Mouse (Mus musculus): Measurements from ENCODE around the gene Chtf18. TPM values are rescaled to one million over a fixed set of nuclear protein-coding genes. Genes with fewer than 3 reads are reported as not detected.
A peak's percentile ranks its signal among the peaks of the same experiment; 100 is the strongest.

The Chtf18 gene
- polyA plus RNA-seq, 1 experiment from 2014 or later: 14.8 TPM

- Histone ChIP-seq H3K27me3 (no peaks in the 10 kb centered on the region), H3K4me2 (replicated peaks) (no peak overlapping the region), H3K27ac (replicated peaks) (no peak overlapping the region), H3K9ac (replicated peaks) (no peak overlapping the region), H3K9me3 (no peaks in the 10 kb centered on the region), H3K4me3 (no peak overlapping the region), H3K36me3 (no peaks in the 10 kb centered on the region), H3K4me1 (no peaks in the 10 kb centered on the region)
- WGBS: 54% methylated on average over 1 of the region's 1 CpGs
- no peak for ATAC-seq (replicated peaks)
These were observed 31.0 kb downstream of the Chtf18 start for GRCm38 (mm10) chr17:25696263-25696662.

GRCm38 (mm10) chr17:25688922-25689321 lies 38.3 kb downstream of the Chtf18 start:
- Histone ChIP-seq H3K4me1 (peaks cover 6% of the 10 kb centered on the region; the same call in 1 of the 2 replicates), H3K27ac (replicated peaks) (no peak overlapping the region), H3K4me3 (no peak overlapping the region), H3K9ac (replicated peaks) (no peak overlapping the region), H3K36me3 (no peaks in the 10 kb centered on the region), H3K9me3 (no peaks in the 10 kb centered on the region), H3K4me2 (replicated peaks) (no peak overlapping the region), H3K27me3 (no peaks in the 10 kb centered on the region)
- 61% methylated on average over 4 of the region's 4 CpGs for whole genome bisulfite sequencing
- ATAC-seq (replicated peaks): no peak

GRCm38 (mm10) chr17:25686323-25686722 lies 40.9 kb downstream of the Chtf18 start:
- ATAC-seq (replicated peaks): no peak
- Histone ChIP-seq H3K4me1 (peaks cover 6% of the 10 kb centered on the region; the same call in 1 of the 2 replicates), H3K4me3 (no peak overlapping the region), H3K27me3 (no peaks in the 10 kb centered on the region), H3K9me3 (no peaks in the 10 kb centered on the region), H3K27ac (replicated peaks) (no peak overlapping the region), H3K4me2 (replicated peaks) (no peak overlapping the region), H3K36me3 (no peaks in the 10 kb centered on the region), H3K9ac (replicated peaks) (no peak overlapping the region)
- 50% methylated on average over 7 of the region's 7 CpGs for WGBS

- Histone ChIP-seq H3K27ac (replicated peaks) (no peak overlapping the region), H3K9me3 (no peaks in the 10 kb centered on the region), H3K4me3 (no peak overlapping the region), H3K4me2 (replicated peaks) (no peak overlapping the region), H3K27me3 (no peaks in the 10 kb centered on the region), H3K4me1 (peaks cover 20% of the 10 kb centered on the region), H3K36me3 (no peaks in the 10 kb centered on the region), H3K9ac (replicated peaks) (no peak overlapping the region)
- ATAC-seq (replicated peaks): no peak
- WGBS: 82% methylated on average over 4 of the region's 4 CpGs
These were observed 45.6 kb downstream of the Chtf18 start for GRCm38 (mm10) chr17:25681636-25682035.

- no peaks in the 10 kb centered on the region for H3K27me3 ChIP-seq
- no peak overlapping the region for H3K9ac ChIP-seq (replicated peaks)
- H3K4me2 ChIP-seq (replicated peaks): peak overlapping the region; percentile 14; the same call in 1 of the 2 replicates
- peak overlapping the region; percentile 38 for H3K27ac ChIP-seq (replicated peaks)
- peaks cover 20% of the 10 kb centered on the region for H3K4me1 ChIP-seq
- no peak overlapping the region for H3K4me3 ChIP-seq
- whole genome bisulfite sequencing: 3% methylated on average over 5 of the region's 5 CpGs
- H3K36me3 ChIP-seq: no peaks in the 10 kb centered on the region
- no peaks in the 10 kb centered on the region for H3K9me3 ChIP-seq
- peak; percentile 48 for ATAC-seq (replicated peaks)
These were observed 47.4 kb downstream of the Chtf18 start for GRCm38 (mm10) chr17:25679818-25680217.

- Histone ChIP-seq H3K4me3 (no peak overlapping the region), H3K4me2 (replicated peaks) (no peak overlapping the region), H3K27ac (replicated peaks) (no peak overlapping the region), H3K4me1 (peaks cover 20% of the 10 kb centered on the region), H3K9ac (replicated peaks) (no peak overlapping the region), H3K27me3 (no peaks in the 10 kb centered on the region), H3K9me3 (no peaks in the 10 kb centered on the region), H3K36me3 (no peaks in the 10 kb centered on the region)
- ATAC-seq (replicated peaks): no peak
- WGBS: 48% methylated on average over 6 of the region's 6 CpGs
These were observed 49.2 kb downstream of the Chtf18 start for GRCm38 (mm10) chr17:25677969-25678368.

- Histone ChIP-seq H3K9ac (replicated peaks) (no peak overlapping the region), H3K27me3 (no peaks in the 10 kb centered on the region), H3K27ac (replicated peaks) (no peak overlapping the region), H3K4me2 (replicated peaks) (no peak overlapping the region), H3K4me3 (no peak overlapping the region), H3K36me3 (no peaks in the 10 kb centered on the region), H3K9me3 (no peaks in the 10 kb centered on the region), H3K4me1 (peaks cover 5% of the 10 kb centered on the region)
- no peak for ATAC-seq (replicated peaks)
These were observed 54.2 kb downstream of the Chtf18 start for GRCm38 (mm10) chr17:25672982-25673381.

Small RNA genes lying within 50 kb of the gene (microRNA-seq; reads per million reads assigned to microRNA genes)
- not detected for gene Gm25083

Other genes with a start within 250 kb of the Chtf18 start
- gene Sstr5, start 230.1 kb downstream of the Chtf18 start, polyA plus RNA-seq (2015; fragmentation: Nextera tagmentation; extraction: Ambion mirVana): 0.11 and 0.29 TPM in 2 replicates
- 24.0 and 26.9 TPM in 2 replicates for gene Sox8, start 156.7 kb downstream of the Chtf18 start, polyA plus RNA-seq (2015; fragmentation: Nextera tagmentation; extraction: Ambion mirVana)
- gene Lmf1, start 148.3 kb downstream of the Chtf18 start, polyA plus RNA-seq (2015; fragmentation: Nextera tagmentation; extraction: Ambion mirVana): 17.0 and 18.1 TPM in 2 replicates
- 1.6 and 1.7 TPM in 2 replicates for gene Gng13, start 10.2 kb downstream of the Chtf18 start, polyA plus RNA-seq (2015; fragmentation: Nextera tagmentation; extraction: Ambion mirVana)
- gene Rpusd1, start 251 bp upstream of the Chtf18 start, polyA plus RNA-seq (2015; fragmentation: Nextera tagmentation; extraction: Ambion mirVana): 24.2 and 26.3 TPM in 2 replicates
- not detected in 2 replicates for gene Mslnl, start 8.6 kb upstream of the Chtf18 start, polyA plus RNA-seq (2015; fragmentation: Nextera tagmentation; extraction: Ambion mirVana)
- 0.31 and 0.72 TPM in 2 replicates for gene Msln, start 27.0 kb upstream of the Chtf18 start, polyA plus RNA-seq (2015; fragmentation: Nextera tagmentation; extraction: Ambion mirVana)
- 30.9 and 31.2 TPM in 2 replicates for gene Narfl, start 46.4 kb upstream of the Chtf18 start, polyA plus RNA-seq (2015; fragmentation: Nextera tagmentation; extraction: Ambion mirVana)
- 115 and 121 TPM in 2 replicates for gene Haghl, start 58.3 kb upstream of the Chtf18 start, polyA plus RNA-seq (2015; fragmentation: Nextera tagmentation; extraction: Ambion mirVana)
- 0.17 and 0.26 TPM in 2 replicates for gene Ccdc78, start 59.2 kb upstream of the Chtf18 start, polyA plus RNA-seq (2015; fragmentation: Nextera tagmentation; extraction: Ambion mirVana)
- 71.4 and 84.2 TPM in 2 replicates for gene Fam173a, start 65.5 kb upstream of the Chtf18 start, polyA plus RNA-seq (2015; fragmentation: Nextera tagmentation; extraction: Ambion mirVana)
- gene AC134908.4, start 68.2 kb upstream of the Chtf18 start, polyA plus RNA-seq (2015; fragmentation: Nextera tagmentation; extraction: Ambion mirVana): not detected in 2 replicates
- 31.4 and 37.3 TPM in 2 replicates for gene Metrn, start 69.7 kb upstream of the Chtf18 start, polyA plus RNA-seq (2015; fragmentation: Nextera tagmentation; extraction: Ambion mirVana)
- 33.2 and 35.3 TPM in 2 replicates for gene Fbxl16, start 81.7 kb upstream of the Chtf18 start, polyA plus RNA-seq (2015; fragmentation: Nextera tagmentation; extraction: Ambion mirVana)
- 34.2 and 34.3 TPM in 2 replicates for gene Wdr24, start 96.2 kb upstream of the Chtf18 start, polyA plus RNA-seq (2015; fragmentation: Nextera tagmentation; extraction: Ambion mirVana)
- gene Jmjd8, start 101.4 kb upstream of the Chtf18 start, polyA plus RNA-seq (2015; fragmentation: Nextera tagmentation; extraction: Ambion mirVana): 65.9 and 67.0 TPM in 2 replicates
- gene Stub1, start 106.0 kb upstream of the Chtf18 start, polyA plus RNA-seq (2015; fragmentation: Nextera tagmentation; extraction: Ambion mirVana): 308 and 313 TPM in 2 replicates
- gene Rhbdl1, start 109.9 kb upstream of the Chtf18 start, polyA plus RNA-seq (2015; fragmentation: Nextera tagmentation; extraction: Ambion mirVana): 29.1 and 30.8 TPM in 2 replicates
- gene Gm20683, start 114.3 kb upstream of the Chtf18 start, polyA plus RNA-seq (2015; fragmentation: Nextera tagmentation; extraction: Ambion mirVana): 8.3 and 10.1 TPM in 2 replicates
- 15.2 and 16.1 TPM in 2 replicates for gene Rhot2, start 117.4 kb upstream of the Chtf18 start, polyA plus RNA-seq (2015; fragmentation: Nextera tagmentation; extraction: Ambion mirVana)
- gene Wdr90, start 134.1 kb upstream of the Chtf18 start, polyA plus RNA-seq (2015; fragmentation: Nextera tagmentation; extraction: Ambion mirVana): 18.8 and 24.8 TPM in 2 replicates
- gene Mcrip2, start 141.3 kb upstream of the Chtf18 start, polyA plus RNA-seq (2015; fragmentation: Nextera tagmentation; extraction: Ambion mirVana): 14.4 and 16.7 TPM in 2 replicates
- 61.8 and 62.0 TPM in 2 replicates for gene Mettl26, start 147.7 kb upstream of the Chtf18 start, polyA plus RNA-seq (2015; fragmentation: Nextera tagmentation; extraction: Ambion mirVana)
- 0.55 and 0.60 TPM in 2 replicates for gene Wfikkn1, start 153.4 kb upstream of the Chtf18 start, polyA plus RNA-seq (2015; fragmentation: Nextera tagmentation; extraction: Ambion mirVana)
- 50.8 and 52.6 TPM in 2 replicates for gene Rab40c, start 192.3 kb upstream of the Chtf18 start, polyA plus RNA-seq (2015; fragmentation: Nextera tagmentation; extraction: Ambion mirVana)
- 51.7 and 53.4 TPM in 2 replicates for gene Pigq, start 217.5 kb upstream of the Chtf18 start, polyA plus RNA-seq (2015; fragmentation: Nextera tagmentation; extraction: Ambion mirVana)
- not detected in 2 replicates for gene Nhlrc4, start 217.5 kb upstream of the Chtf18 start, polyA plus RNA-seq (2015; fragmentation: Nextera tagmentation; extraction: Ambion mirVana)
- gene A930017K11Rik, start 225.1 kb upstream of the Chtf18 start, polyA plus RNA-seq (2015; fragmentation: Nextera tagmentation; extraction: Ambion mirVana): 0.09 TPM in 1 of 2 replicates, not detected in the other